Mouse (Mus musculus) regulatory T cell (primary cell): ENCODE measurements around the gene Carmil2.

Experiments
- in situ Hi-C: fragments of 300-600 bp; cut with MboI, MseI; formaldehyde crosslinking; loops from one replicate; pipeline ENCODE4 v1.15.1; 2025; ENCODE audit warnings: high pct_unique_total_duplicates

Carmil2 gene

GRCm38 (mm10) chr8:105722861-105723260 is 36.8 kb downstream of the Carmil2 start:
- in situ Hi-C loops = loop anchor here (5.0 kb wide), 1 partner anchor 59 kb away; no protein-coding TSS in a partner anchor

- in situ Hi-C loops = no loop called here
These were observed 39.7 kb downstream of the Carmil2 start for GRCm38 (mm10) chr8:105725726-105726125.

- in situ Hi-C loops = no loop called here
These were observed 41.5 kb downstream of the Carmil2 start for GRCm38 (mm10) chr8:105727397-105728124.

GRCm38 (mm10) chr8:105732186-105732585 is 46.1 kb downstream of the Carmil2 start:
- in situ Hi-C loops = no loop called here

- in situ Hi-C loops = no loop called here
These were observed 53.1 kb downstream of the Carmil2 start for GRCm38 (mm10) chr8:105739216-105739615.

GRCm38 (mm10) chr8:105743301-105743700 is 57.2 kb downstream of the Carmil2 start:
- in situ Hi-C loops = no loop called here
